Mouse (Mus musculus) B cell, adult 67 days (primary cell): ENCODE results near the gene Gemin2. TPM values are rescaled to one million over a fixed set of nuclear protein-coding genes. Genes with fewer than 3 reads are reported as not detected.

Source experiments
- total RNA-seq, 2 experiments: library from RNA; stranded (reverse); gene quantifications; 4 replicates each; pipeline ENCODE4 v1.2.4; 2023

Gene Gemin2
- 10 to 100 TPM; 15.1 to 17.4 TPM for total RNA-seq

DNA sequence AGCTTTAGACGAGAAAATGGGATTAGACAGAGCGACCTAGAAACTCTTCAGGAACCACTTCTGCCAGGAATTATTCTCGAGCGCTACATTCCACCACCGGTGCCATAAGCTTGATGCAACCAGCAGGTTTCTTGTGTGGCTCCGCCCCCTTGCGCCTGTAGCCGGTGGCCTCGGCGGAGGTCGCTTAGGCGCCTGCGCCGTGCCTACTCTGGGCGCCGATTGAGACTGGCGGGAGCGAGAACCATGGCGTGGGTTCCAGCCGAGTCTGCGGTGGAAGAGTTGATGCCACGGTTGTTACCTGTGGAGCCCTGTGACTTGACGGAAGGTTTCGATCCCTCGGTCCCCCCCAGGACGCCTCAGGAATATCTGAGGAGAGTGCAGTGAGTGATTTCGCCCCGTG lies at the start of gene Gemin2:
Gemin2 (plus strand) TSS at position 160 of the 400 bp plus-strand sequence.

DNA sequence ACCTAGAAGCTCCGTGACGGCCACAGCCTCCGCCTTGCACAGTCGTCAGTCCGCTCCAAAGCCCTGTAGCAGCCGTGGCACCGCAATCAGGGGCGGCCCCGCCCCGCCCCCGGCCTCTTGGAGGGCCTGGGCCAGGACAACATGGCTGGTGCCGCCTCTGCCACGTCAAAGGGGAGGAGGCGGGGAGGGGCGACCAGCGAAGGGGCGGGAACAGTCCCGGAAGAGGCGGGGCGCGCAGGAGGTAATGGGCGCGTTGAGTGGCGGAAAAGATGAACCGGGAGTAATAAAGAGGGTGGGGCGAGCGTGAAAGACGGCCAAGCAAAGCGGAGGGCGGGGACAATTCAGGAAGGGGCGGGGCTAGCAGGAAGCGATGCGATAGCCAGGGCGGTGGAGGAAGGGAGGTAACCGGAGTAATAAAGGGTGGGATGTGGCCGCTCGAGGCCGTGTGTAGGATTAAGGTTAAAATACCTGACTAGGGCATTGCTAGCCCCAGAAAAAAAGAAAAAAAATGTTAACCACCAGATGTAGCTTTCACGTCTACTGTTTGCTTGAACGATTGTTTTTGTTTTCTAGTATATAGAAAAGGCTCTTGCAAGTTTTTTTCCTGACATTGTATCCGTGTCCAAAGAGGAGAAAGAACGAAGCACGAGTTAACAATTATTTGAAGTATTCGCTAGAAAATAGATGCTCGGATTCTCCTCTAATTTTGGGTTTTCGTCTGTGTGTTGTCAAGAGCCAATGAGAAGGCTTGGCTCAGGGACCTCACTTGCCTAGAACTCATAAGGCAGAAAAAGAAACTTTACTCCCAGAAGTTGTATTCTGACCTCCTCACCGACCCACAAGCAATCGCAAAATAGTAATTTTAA lies 1.1 kb upstream of the Gemin2 start, which contains the start of gene Sec23a:
Sec23a (minus strand) TSS at position 174 of the 866 bp plus-strand sequence.

DNA sequence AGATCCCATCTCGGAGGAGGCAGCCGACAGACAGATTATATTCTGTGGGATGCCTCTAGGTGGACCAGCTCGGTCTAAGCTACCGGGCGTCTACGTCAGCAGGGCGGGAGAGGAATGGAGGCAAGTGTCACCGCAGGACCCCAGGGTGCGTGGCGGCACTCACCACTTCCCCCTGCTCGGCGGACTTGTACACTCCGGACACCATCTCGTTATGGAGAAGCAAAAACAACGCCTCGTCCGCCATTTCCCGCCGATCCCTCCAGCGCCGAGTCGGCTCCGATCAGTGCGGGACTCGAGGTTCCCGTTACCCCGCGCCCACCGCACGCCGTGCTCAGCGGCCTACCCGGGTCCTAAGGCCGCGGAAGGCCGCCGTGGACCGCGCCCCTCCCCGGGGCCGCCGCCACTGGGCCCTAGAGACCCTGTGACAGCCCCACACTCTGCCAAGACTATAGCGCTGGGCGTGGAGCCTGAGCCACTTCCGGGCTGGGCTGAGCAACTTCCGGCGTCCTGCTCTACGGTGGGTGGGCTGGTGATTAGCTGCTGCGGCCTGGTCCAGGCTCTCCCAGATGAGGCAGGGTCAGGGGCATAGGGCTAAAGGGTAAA lies 47.9 kb downstream of the Gemin2 start, which contains the start of gene Trappc6b:
Trappc6b (minus strand) TSS at position 480 of the 603 bp plus-strand sequence.

DNA sequence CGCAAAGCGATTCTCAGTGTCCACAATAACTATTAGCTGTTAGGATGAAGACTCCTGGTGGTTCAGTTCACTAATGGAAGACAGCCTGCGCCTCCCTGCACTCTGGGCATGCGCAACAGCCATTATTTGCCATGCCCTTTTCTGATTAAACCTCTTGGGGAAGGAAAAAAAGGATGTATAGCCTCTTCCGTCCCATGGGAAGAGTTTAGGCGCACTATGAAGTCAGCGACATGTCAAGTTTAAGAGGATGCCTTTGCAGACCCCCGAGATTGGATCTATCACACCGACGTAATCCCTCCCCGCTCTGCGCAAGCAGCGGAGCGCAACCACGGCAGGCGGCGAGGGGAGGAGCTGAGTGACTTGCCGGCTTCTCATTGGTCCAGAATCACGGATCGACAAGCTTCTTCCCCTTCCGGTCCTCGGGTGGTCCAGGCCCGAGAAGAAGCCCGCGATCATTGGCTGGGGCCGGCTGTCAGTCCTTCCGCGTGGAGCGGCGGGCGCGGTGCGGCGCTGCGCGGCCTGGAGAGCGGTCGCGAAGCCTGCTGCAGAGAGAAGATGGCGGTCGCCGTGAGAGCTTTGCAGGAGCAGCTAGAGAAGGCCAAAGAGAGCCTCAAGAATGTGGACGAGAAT lies 53.4 kb downstream of the Gemin2 start, which contains the start of gene Pnn:
Pnn (plus strand) TSS at position 437 of the 630 bp plus-strand sequence.

Other genes with a start within 250 kb of the Gemin2 start
- gene Sec23a, start 1.4 kb upstream of the Gemin2 start, total RNA-seq = 10 to 100 TPM; 26.9 to 27.1 TPM
- gene Trappc6b, start 48.1 kb downstream of the Gemin2 start, total RNA-seq = 10 to 100 TPM; 81.4 to 91.1 TPM
- gene Pnn, start 53.5 kb downstream of the Gemin2 start, total RNA-seq = 10 to 100 TPM; 77.5 to 83.3 TPM
- gene Mia2, start 82.4 kb downstream of the Gemin2 start, total RNA-seq = 100 to 1,000 TPM; 109 to 114 TPM
- gene Fbxo33, start 206.3 kb downstream of the Gemin2 start, total RNA-seq = 10 to 100 TPM; 52.9 to 53.0 TPM